Mouse (Mus musculus): ENCODE data around the gene Enpp3. TPM values are rescaled to one million over a fixed set of nuclear protein-coding genes. Genes with fewer than 3 reads are reported as not detected.

The Enpp3 gene
- total RNA-seq, 1 experiment = 43.2 TPM

- TF ChIP-seq ZC3H11A (IDR thresholded peaks at IDR 0.05; ENCODE audit: borderline replicate concordance, low read depth, low read length) (no peak), ZNF384 (IDR thresholded peaks at IDR 0.05; ENCODE audit: low read depth, low read length) (peak; percentile 33; the same call in 1 of the 2 replicates)
- H3K4me1 ChIP-seq (ENCODE audit: control insufficient read depth in 2 of 2, insufficient read depth in 2 of 2, low read length in 2 of 2, poor library complexity in 1 of 2) = peaks cover 7 to 10% of the 10 kb centered on the region in 2 experiments
- no peaks in the 10 kb centered on the region for H3K9me3 ChIP-seq (ENCODE audit: control insufficient read depth, insufficient read depth, low read depth, low read length)
- H3K9ac ChIP-seq (ENCODE audit: insufficient read depth, low read depth, low read length, poor library complexity, severe bottlenecking) = no peak overlapping the region
- in situ Hi-C loops (cut with MboI; ENCODE audit: low sequenced_read_pairs in 2 of 2, unreplicated experiment in 2 of 2) = no loop called here
- no peak overlapping the region for H3K27ac ChIP-seq (ENCODE audit: insufficient read depth, low read depth, low read length, poor library complexity, severe bottlenecking)
- DNase-seq (ENCODE audit: low read depth, low spot score) = peak; percentile 68
- H3K36me3 ChIP-seq (ENCODE audit: control insufficient read depth, insufficient read depth, low read length, poor library complexity, severe bottlenecking) = peaks cover 23% of the 10 kb centered on the region
- H3K4me3 ChIP-seq (ENCODE audit: insufficient read depth in 1 of 2, low read depth in 1 of 2, low read length in 2 of 2, poor library complexity in 1 of 2, severe bottlenecking in 1 of 2) = no peak overlapping the region
Measured at GRCm38 (mm10) chr10:24826130-24826529, 16.5 kb downstream of the Enpp3 start.

- peaks cover 7 to 8% of the 10 kb centered on the region in 2 experiments for H3K4me1 ChIP-seq (ENCODE audit: control insufficient read depth in 2 of 2, insufficient read depth in 2 of 2, low read length in 2 of 2, poor library complexity in 1 of 2)
- H3K27ac ChIP-seq (ENCODE audit: insufficient read depth, low read depth, low read length, poor library complexity, severe bottlenecking) = no peak overlapping the region
- in situ Hi-C loops (cut with MboI; ENCODE audit: low sequenced_read_pairs in 2 of 2, unreplicated experiment in 2 of 2) = no loop called here
- H3K36me3 ChIP-seq (ENCODE audit: control insufficient read depth, insufficient read depth, low read length, poor library complexity, severe bottlenecking) = peaks cover 25% of the 10 kb centered on the region
- no peak overlapping the region for H3K4me3 ChIP-seq (ENCODE audit: insufficient read depth in 1 of 2, low read depth in 1 of 2, low read length in 2 of 2, poor library complexity in 1 of 2, severe bottlenecking in 1 of 2)
- H3K9ac ChIP-seq (ENCODE audit: insufficient read depth, low read depth, low read length, poor library complexity, severe bottlenecking) = no peak overlapping the region
- no peaks in the 10 kb centered on the region for H3K9me3 ChIP-seq (ENCODE audit: control insufficient read depth, insufficient read depth, low read depth, low read length)
- TF ChIP-seq MAFK (IDR thresholded peaks at IDR 0.05; ENCODE audit: insufficient read depth, low read depth, low read length) (no peak), CHD2 (IDR thresholded peaks at IDR 0.05; ENCODE audit: low read depth, low read length) (no peak), ZNF384 (IDR thresholded peaks at IDR 0.05; ENCODE audit: low read depth, low read length) (no peak), HCFC1 (IDR thresholded peaks at IDR 0.05; ENCODE audit: borderline replicate concordance, insufficient read depth, low read length) (no peak), ZC3H11A (IDR thresholded peaks at IDR 0.05; ENCODE audit: borderline replicate concordance, low read depth, low read length) (no peak)
- DNase-seq (ENCODE audit: low read depth, low spot score) = no peak
Measured at GRCm38 (mm10) chr10:24825456-24826081, 17.1 kb downstream of the Enpp3 start.

GRCm38 (mm10) chr10:24824621-24825020, 18.0 kb downstream of the Enpp3 start:
- peaks cover 27% of the 10 kb centered on the region for H3K36me3 ChIP-seq (ENCODE audit: control insufficient read depth, insufficient read depth, low read length, poor library complexity, severe bottlenecking)
- H3K4me1 ChIP-seq (ENCODE audit: control insufficient read depth in 2 of 2, insufficient read depth in 2 of 2, low read length in 2 of 2, poor library complexity in 1 of 2) = peaks cover 9 to 12% of the 10 kb centered on the region in 2 experiments
- TF ChIP-seq CHD2 (IDR thresholded peaks at IDR 0.05; ENCODE audit: low read depth, low read length) = no peak
- no peak for TF ChIP-seq ZNF384 (IDR thresholded peaks at IDR 0.05; ENCODE audit: low read depth, low read length)
- no peak for TF ChIP-seq MAFK (IDR thresholded peaks at IDR 0.05; ENCODE audit: insufficient read depth, low read depth, low read length)
- TF ChIP-seq HCFC1 (IDR thresholded peaks at IDR 0.05; ENCODE audit: borderline replicate concordance, insufficient read depth, low read length) = no peak
- no peak for TF ChIP-seq ZC3H11A (IDR thresholded peaks at IDR 0.05; ENCODE audit: borderline replicate concordance, low read depth, low read length)
- H3K9me3 ChIP-seq (ENCODE audit: control insufficient read depth, insufficient read depth, low read depth, low read length) = no peaks in the 10 kb centered on the region
- H3K27ac ChIP-seq (ENCODE audit: insufficient read depth, low read depth, low read length, poor library complexity, severe bottlenecking) = no peak overlapping the region
- no peak overlapping the region for H3K4me3 ChIP-seq (ENCODE audit: insufficient read depth in 1 of 2, low read depth in 1 of 2, low read length in 2 of 2, poor library complexity in 1 of 2, severe bottlenecking in 1 of 2)
- no peak overlapping the region for H3K9ac ChIP-seq (ENCODE audit: insufficient read depth, low read depth, low read length, poor library complexity, severe bottlenecking)
- DNase-seq (ENCODE audit: low read depth, low spot score) = no peak
- in situ Hi-C loops (cut with MboI; ENCODE audit: low sequenced_read_pairs in 2 of 2, unreplicated experiment in 2 of 2) = no loop called here

- TF ChIP-seq CHD2 (IDR thresholded peaks at IDR 0.05; ENCODE audit: low read depth, low read length) (no peak), ZNF384 (IDR thresholded peaks at IDR 0.05; ENCODE audit: low read depth, low read length) (no peak), HCFC1 (IDR thresholded peaks at IDR 0.05; ENCODE audit: borderline replicate concordance, insufficient read depth, low read length) (no peak), MAFK (IDR thresholded peaks at IDR 0.05; ENCODE audit: insufficient read depth, low read depth, low read length) (no peak), ZC3H11A (IDR thresholded peaks at IDR 0.05; ENCODE audit: borderline replicate concordance, low read depth, low read length) (no peak)
- in situ Hi-C loops (cut with MboI; ENCODE audit: low sequenced_read_pairs in 2 of 2, unreplicated experiment in 2 of 2) = no loop called here
- Histone ChIP-seq H3K4me3 (ENCODE audit: insufficient read depth in 1 of 2, low read depth in 1 of 2, low read length in 2 of 2, poor library complexity in 1 of 2, severe bottlenecking in 1 of 2) (no peak overlapping the region), H3K9me3 (ENCODE audit: control insufficient read depth, insufficient read depth, low read depth, low read length) (no peaks in the 10 kb centered on the region), H3K9ac (ENCODE audit: insufficient read depth, low read depth, low read length, poor library complexity, severe bottlenecking) (no peak overlapping the region), H3K4me1 (ENCODE audit: control insufficient read depth in 2 of 2, insufficient read depth in 2 of 2, low read length in 2 of 2, poor library complexity in 1 of 2) (peaks cover 10 to 11% of the 10 kb centered on the region in 2 experiments), H3K27ac (ENCODE audit: insufficient read depth, low read depth, low read length, poor library complexity, severe bottlenecking) (no peak overlapping the region), H3K36me3 (ENCODE audit: control insufficient read depth, insufficient read depth, low read length, poor library complexity, severe bottlenecking) (peaks cover 22% of the 10 kb centered on the region)
- DNase-seq (ENCODE audit: low read depth, low spot score) = no peak
Measured at GRCm38 (mm10) chr10:24823697-24824535, 18.7 kb downstream of the Enpp3 start.

Data from ES-E14 (cell line).